In the genomic region with DNA sequence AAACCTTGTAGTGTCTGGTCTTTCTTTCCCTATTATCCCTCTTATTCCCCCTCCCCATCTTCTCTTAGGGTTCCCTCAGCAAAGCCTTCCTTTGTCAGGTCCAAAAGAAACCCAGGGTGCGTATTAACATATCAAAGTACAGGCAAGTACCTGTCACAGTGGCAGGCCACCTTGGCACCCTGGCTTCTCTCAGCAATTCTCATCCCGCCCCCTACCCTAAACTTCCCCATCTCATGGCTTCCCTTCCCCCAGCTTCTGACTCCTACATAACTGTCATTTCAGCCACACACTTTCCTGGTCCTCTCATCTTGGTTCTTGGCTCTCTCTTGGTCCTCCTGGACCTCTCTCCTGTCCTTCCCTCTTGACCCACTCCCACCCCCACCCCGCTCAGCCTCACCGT, we compare ENCODE assay signal across 34 mouse cellular contexts.
"Had no signal": no experiment of that assay in that cellular context is flagged by ENCODE, and none has a peak within 500 bp of the region (broad histone marks: within the 10 kb centered on the region; RNA-seq: fewer than 3 reads in every experiment).

No protein-coding gene starts in this region.

- ATAC-seq: hindbrain, postnatal 0 days; inflammation-experienced regulatory T-cells, adult 6 months; intestine, embryonic 15.5 days; intestine, embryonic 16.5 days; intestine, postnatal 0 days had no signal

- H3K27me3 ChIP-seq: heart, embryonic 12.5 days; heart, embryonic 13.5 days; heart, embryonic 15.5 days; hindbrain, embryonic 12.5 days; hindbrain, embryonic 13.5 days; hindbrain, embryonic 15.5 days; intestine, embryonic 15.5 days had no signal

- H3K27ac ChIP-seq: heart, embryonic 10.5 days; heart, embryonic 13.5 days; heart, embryonic 15.5 days; hindbrain, embryonic 10.5 days; hindbrain, embryonic 12.5 days; hindbrain, embryonic 13.5 days; hindbrain, embryonic 14.5 days; hindbrain, embryonic 15.5 days; hindbrain, postnatal 0 days; intestine, embryonic 15.5 days; kidney, embryonic 15.5 days; kidney, postnatal 0 days; layer of hippocampus, adult 2 months had no signal

- DNase-seq: heart, postnatal 10 days; heart, postnatal 14 days; heart, postnatal 36 days; heart, postnatal 4 days; kidney, adult 11 months; kidney, adult 18-20 months; kidney, adult 2 months; kidney, adult 8-10 months; kidney, adult 9 months; kidney, postnatal 10 days; kidney, postnatal 14 days; kidney, postnatal 25 days; kidney, postnatal 36 days; kidney, postnatal 4 days; layer of hippocampus, adult 9-11 months; layer of hippocampus, postnatal 36 days had no signal

- H3K9me3 ChIP-seq: heart, embryonic 10.5 days; heart, embryonic 12.5 days; heart, embryonic 13.5 days; heart, embryonic 15.5 days; hindbrain, embryonic 10.5 days; hindbrain, embryonic 12.5 days; hindbrain, embryonic 13.5 days; hindbrain, embryonic 15.5 days; intestine, embryonic 15.5 days; kidney, embryonic 15.5 days had no signal

- H3K4me1 ChIP-seq: hindbrain, embryonic 15.5 days had no signal

- H3K9ac ChIP-seq: heart, embryonic 12.5 days; heart, embryonic 13.5 days; heart, embryonic 15.5 days; hindbrain, embryonic 12.5 days; hindbrain, embryonic 13.5 days; hindbrain, embryonic 14.5 days; hindbrain, embryonic 15.5 days; intestine, embryonic 15.5 days; kidney, embryonic 15.5 days had no signal

- H3K36me3 ChIP-seq: heart, embryonic 10.5 days; heart, embryonic 12.5 days; heart, embryonic 13.5 days; heart, embryonic 15.5 days; hindbrain, embryonic 10.5 days; hindbrain, embryonic 12.5 days; hindbrain, embryonic 13.5 days; hindbrain, embryonic 15.5 days; intestine, embryonic 15.5 days; kidney, embryonic 15.5 days had no signal

- H3K4me2 ChIP-seq: heart, embryonic 11.5 days; heart, embryonic 12.5 days; heart, embryonic 13.5 days; heart, embryonic 15.5 days; hindbrain, embryonic 12.5 days; hindbrain, embryonic 13.5 days; hindbrain, embryonic 14.5 days; hindbrain, embryonic 15.5 days; intestine, embryonic 15.5 days; kidney, embryonic 15.5 days had no signal

- H3K4me3 ChIP-seq: heart, embryonic 10.5 days; heart, embryonic 12.5 days; heart, embryonic 13.5 days; heart, embryonic 15.5 days; hindbrain, embryonic 10.5 days; hindbrain, embryonic 12.5 days; hindbrain, embryonic 13.5 days; hindbrain, embryonic 15.5 days; intestine, embryonic 15.5 days; kidney, embryonic 15.5 days; layer of hippocampus, adult 2 months had no signal
